Mouse (Mus musculus): ENCODE data around the gene Klhl40. TPM values are rescaled to one million over a fixed set of nuclear protein-coding genes. Genes with fewer than 3 reads are reported as not detected.

Klhl40 gene
- polyA plus RNA-seq, 1 experiment from 2014 or later = 0.06 TPM

- Histone ChIP-seq H3K9ac (no peak overlapping the region), H3K4me1 (no peaks in the 10 kb centered on the region), H3K36me3 (no peaks in the 10 kb centered on the region), H3K9me3 (replicated peaks) (no peaks in the 10 kb centered on the region), H3K4me3 (no peak overlapping the region), H3K27me3 (replicated peaks) (no peaks in the 10 kb centered on the region), H3K4me2 (no peak overlapping the region), H3K27ac (no peak overlapping the region)
- 0 out of 2 replicates have a peak, but pooled peaks have one; percentile 33 for ATAC-seq
- 52% methylated on average over 15 of the region's 15 CpGs for WGBS (ENCODE audit: insufficient replicate concordance)
Observed at GRCm38 (mm10) chr9:121810081-121810821, 32.8 kb downstream of the Klhl40 start.

- Histone ChIP-seq H3K4me2 (no peak overlapping the region), H3K27ac (no peak overlapping the region), H3K36me3 (no peaks in the 10 kb centered on the region), H3K27me3 (replicated peaks) (no peaks in the 10 kb centered on the region), H3K9me3 (replicated peaks) (no peaks in the 10 kb centered on the region), H3K4me3 (no peak overlapping the region), H3K4me1 (no peaks in the 10 kb centered on the region), H3K9ac (no peak overlapping the region)
- WGBS (ENCODE audit: insufficient replicate concordance) = 33% methylated on average over 6 of the region's 6 CpGs
- no peak for ATAC-seq
Observed at GRCm38 (mm10) chr9:121815183-121815582, 37.8 kb downstream of the Klhl40 start.

- H3K9me3 ChIP-seq (replicated peaks) = no peaks in the 10 kb centered on the region
- H3K4me3 ChIP-seq = no peak overlapping the region
- no peaks in the 10 kb centered on the region for H3K27me3 ChIP-seq (replicated peaks)
- 69% methylated on average over 9 of the region's 9 CpGs for WGBS (ENCODE audit: insufficient replicate concordance)
- H3K4me1 ChIP-seq = no peaks in the 10 kb centered on the region
- no peak for ATAC-seq
- H3K36me3 ChIP-seq = no peaks in the 10 kb centered on the region
- no peak overlapping the region for H3K9ac ChIP-seq
- no peak overlapping the region for H3K27ac ChIP-seq
- H3K4me2 ChIP-seq = no peak overlapping the region
Observed at GRCm38 (mm10) chr9:121819073-121819770, 41.8 kb downstream of the Klhl40 start.

GRCm38 (mm10) chr9:121819771-121820471 is 42.5 kb downstream of the Klhl40 start:
- 50% methylated on average over 7 of the region's 7 CpGs for WGBS (ENCODE audit: insufficient replicate concordance)
- ATAC-seq = no peak

GRCm38 (mm10) chr9:121820765-121821164 is 43.4 kb downstream of the Klhl40 start:
- no peak overlapping the region for H3K27ac ChIP-seq
- WGBS (ENCODE audit: insufficient replicate concordance) = 59% methylated on average over 5 of the region's 5 CpGs
- no peak for ATAC-seq

More at GRCm38 (mm10) chr9:121819771-121820471, 42.5 kb downstream of the Klhl40 start:
- no peaks in the 10 kb centered on the region for H3K27me3 ChIP-seq (replicated peaks)
- no peaks in the 10 kb centered on the region for H3K4me1 ChIP-seq
- no peak overlapping the region for H3K4me3 ChIP-seq
- no peaks in the 10 kb centered on the region for H3K36me3 ChIP-seq
- H3K9ac ChIP-seq = no peak overlapping the region
- H3K9me3 ChIP-seq (replicated peaks) = no peaks in the 10 kb centered on the region
- H3K4me2 ChIP-seq = no peak overlapping the region
- H3K27ac ChIP-seq = no peak overlapping the region

GRCm38 (mm10) chr9:121822585-121822991 is 45.2 kb downstream of the Klhl40 start:
- no peaks in the 10 kb centered on the region for H3K4me1 ChIP-seq
- no peak overlapping the region for H3K27ac ChIP-seq
- H3K4me2 ChIP-seq = no peak overlapping the region
- no peaks in the 10 kb centered on the region for H3K9me3 ChIP-seq (replicated peaks)
- 66% methylated on average over 6 of the region's 6 CpGs for WGBS (ENCODE audit: insufficient replicate concordance)
- H3K4me3 ChIP-seq = no peak overlapping the region
- no peaks in the 10 kb centered on the region for H3K27me3 ChIP-seq (replicated peaks)
- no peak overlapping the region for H3K9ac ChIP-seq
- ATAC-seq = 0 out of 2 replicates have a peak, but pooled peaks have one; percentile 18
- H3K36me3 ChIP-seq = no peaks in the 10 kb centered on the region

More at GRCm38 (mm10) chr9:121820765-121821164, 43.4 kb downstream of the Klhl40 start:
- H3K36me3 ChIP-seq = no peaks in the 10 kb centered on the region
- H3K9ac ChIP-seq = no peak overlapping the region
- H3K4me3 ChIP-seq = no peak overlapping the region
- no peaks in the 10 kb centered on the region for H3K27me3 ChIP-seq (replicated peaks)
- no peak overlapping the region for H3K4me2 ChIP-seq
- no peaks in the 10 kb centered on the region for H3K9me3 ChIP-seq (replicated peaks)
- no peaks in the 10 kb centered on the region for H3K4me1 ChIP-seq

GRCm38 (mm10) chr9:121823051-121823450 is 45.6 kb downstream of the Klhl40 start:
- H3K36me3 ChIP-seq = no peaks in the 10 kb centered on the region
- no peak overlapping the region for H3K9ac ChIP-seq
- no peak overlapping the region for H3K4me2 ChIP-seq
- ATAC-seq = no peak
- H3K27me3 ChIP-seq (replicated peaks) = no peaks in the 10 kb centered on the region
- no peaks in the 10 kb centered on the region for H3K4me1 ChIP-seq
- no peaks in the 10 kb centered on the region for H3K9me3 ChIP-seq (replicated peaks)
- H3K27ac ChIP-seq = no peak overlapping the region
- no peak overlapping the region for H3K4me3 ChIP-seq
- WGBS (ENCODE audit: insufficient replicate concordance) = 58% methylated on average over 1 of the region's 1 CpGs

GRCm38 (mm10) chr9:121823991-121824390 is 46.6 kb downstream of the Klhl40 start:
- ATAC-seq = no peak
- Histone ChIP-seq H3K9ac (no peak overlapping the region), H3K27ac (no peak overlapping the region), H3K4me1 (no peaks in the 10 kb centered on the region), H3K36me3 (no peaks in the 10 kb centered on the region), H3K27me3 (replicated peaks) (no peaks in the 10 kb centered on the region), H3K4me3 (no peak overlapping the region), H3K9me3 (replicated peaks) (no peaks in the 10 kb centered on the region), H3K4me2 (no peak overlapping the region)
- WGBS (ENCODE audit: insufficient replicate concordance) = 61% methylated on average over 7 of the region's 7 CpGs

- no peak overlapping the region for H3K9ac ChIP-seq
- no peak for ATAC-seq
- WGBS (ENCODE audit: insufficient replicate concordance) = 71% methylated on average over 3 of the region's 3 CpGs
- H3K27ac ChIP-seq = no peak overlapping the region
- H3K4me1 ChIP-seq = no peaks in the 10 kb centered on the region
- no peak overlapping the region for H3K4me3 ChIP-seq
- no peaks in the 10 kb centered on the region for H3K27me3 ChIP-seq (replicated peaks)
- H3K36me3 ChIP-seq = no peaks in the 10 kb centered on the region
- H3K4me2 ChIP-seq = no peak overlapping the region
- H3K9me3 ChIP-seq (replicated peaks) = no peaks in the 10 kb centered on the region
Observed at GRCm38 (mm10) chr9:121826356-121826755, 48.9 kb downstream of the Klhl40 start.

- H3K4me3 ChIP-seq = no peak overlapping the region
- H3K27me3 ChIP-seq (replicated peaks) = no peaks in the 10 kb centered on the region
- no peaks in the 10 kb centered on the region for H3K9me3 ChIP-seq (replicated peaks)
- no peak for ATAC-seq
- no peaks in the 10 kb centered on the region for H3K36me3 ChIP-seq
- H3K4me1 ChIP-seq = no peaks in the 10 kb centered on the region
- no peak overlapping the region for H3K27ac ChIP-seq
- H3K9ac ChIP-seq = no peak overlapping the region
- H3K4me2 ChIP-seq = no peak overlapping the region
- 33% methylated on average over 6 of the region's 6 CpGs for WGBS (ENCODE audit: insufficient replicate concordance)
Observed at GRCm38 (mm10) chr9:121828314-121828713, 50.9 kb downstream of the Klhl40 start.

- Histone ChIP-seq H3K27ac (no peak overlapping the region), H3K9me3 (replicated peaks) (no peaks in the 10 kb centered on the region), H3K36me3 (no peaks in the 10 kb centered on the region), H3K9ac (no peak overlapping the region), H3K27me3 (replicated peaks) (no peaks in the 10 kb centered on the region), H3K4me3 (no peak overlapping the region), H3K4me2 (no peak overlapping the region), H3K4me1 (no peaks in the 10 kb centered on the region)
- WGBS (ENCODE audit: insufficient replicate concordance) = 44% methylated on average over 7 of the region's 7 CpGs
- ATAC-seq = no peak
Observed at GRCm38 (mm10) chr9:121829270-121829992, 52.0 kb downstream of the Klhl40 start.

All from liver, embryonic 12.5 days (tissue).